Mouse (Mus musculus) left cerebral cortex, postnatal 14 days (tissue): Measurements from ENCODE around the gene Slfn2. TPM values are rescaled to one million over a fixed set of nuclear protein-coding genes. Genes with fewer than 3 reads are reported as not detected.
A peak's percentile ranks its signal among the peaks of the same experiment; 100 is the strongest.

ENCODE experiments used
- DNase-seq, 2 experiments: peaks; one replicate each; pipeline ENCODE4 v3.0.0; 2021 to 2022; ENCODE audit warnings: low spot score in 2 of 2, mixed read lengths in 1 of 2
- intact Hi-C: fragments of 180-260 bp; cut with DNase I; formaldehyde crosslinking; loops from one replicate; pipeline ENCODE4 v1.15.1; 2025
- microRNA-seq, 2 experiments: library from miRNA; unstranded; fragments of <30 nt; microRNA quantifications; one replicate each; pipeline ENCODE4 v1.2.0; 2022
- total RNA-seq, 2 experiments: library from RNA; stranded (reverse); gene quantifications; 2 replicates each; pipeline ENCODE4 v1.2.3; 2021

Slfn2 gene
- total RNA-seq, 2 experiments from 2014 or later = 0.78 to 1.3 TPM

GRCm38 (mm10) chr11:83067982-83068694, 3.2 kb downstream of the Slfn2 start:
- intact Hi-C loops = no loop called here
- no peak for DNase-seq

- intact Hi-C loops = no loop called here
- no peak for DNase-seq
These were observed 5.5 kb downstream of the Slfn2 start for GRCm38 (mm10) chr11:83070321-83070970.

GRCm38 (mm10) chr11:83077714-83078422, 13.0 kb downstream of the Slfn2 start:
- peak; percentile 22 to 29 for DNase-seq
- intact Hi-C loops = no loop called here

- no peak for DNase-seq
- intact Hi-C loops = no loop called here
These were observed 13.7 kb downstream of the Slfn2 start for GRCm38 (mm10) chr11:83078423-83079140.

- no peak for DNase-seq
- intact Hi-C loops = no loop called here
These were observed 14.7 kb downstream of the Slfn2 start for GRCm38 (mm10) chr11:83079487-83080199.

GRCm38 (mm10) chr11:83082741-83083473, 18.0 kb downstream of the Slfn2 start:
- intact Hi-C loops = no loop called here
- DNase-seq = no peak

- intact Hi-C loops = no loop called here
- no peak for DNase-seq
These were observed 19.2 kb downstream of the Slfn2 start for GRCm38 (mm10) chr11:83084161-83084560.

GRCm38 (mm10) chr11:83084761-83085160, 19.8 kb downstream of the Slfn2 start:
- no peak for DNase-seq
- intact Hi-C loops = no loop called here

- intact Hi-C loops = no loop called here
- peak; percentile 8 to 49 for DNase-seq
These were observed 50.2 kb downstream of the Slfn2 start for GRCm38 (mm10) chr11:83115138-83115537.

- intact Hi-C loops = no loop called here
These were observed 51.8 kb downstream of the Slfn2 start, which contains the start of gene Slfn1 for GRCm38 (mm10) chr11:83116597-83117227. Gene Slfn1, plus strand, starts transcription at chr11:83116849.

GRCm38 (mm10) chr11:83118056-83118455, 53.1 kb downstream of the Slfn2 start:
- intact Hi-C loops = no loop called here
- no peak for DNase-seq

More at GRCm38 (mm10) chr11:83116597-83117227, 51.8 kb downstream of the Slfn2 start, which contains the start of gene Slfn1:
- DNase-seq = no peak

Small RNA genes lying within 50 kb of the gene (microRNA-seq; reads per million reads assigned to microRNA genes)
- 0 reads per million in 2 experiments for gene Gm27598

Other genes with a start within 250 kb of the Slfn2 start
- 1 to 10 TPM; 5.1 to 6.4 TPM for gene Rffl, start 193.9 kb upstream of the Slfn2 start, total RNA-seq
- gene Rad51d, start 174.5 kb upstream of the Slfn2 start, total RNA-seq = 10 to 100 TPM; 11.9 to 14.5 TPM
- gene Fndc8, start 173.0 kb upstream of the Slfn2 start, total RNA-seq = not detected
- 10 to 100 TPM; 31.2 to 35.6 TPM for gene Nle1, start 156.7 kb upstream of the Slfn2 start, total RNA-seq
- 1 to 10 TPM; 2.9 to 4.3 TPM for gene Unc45b, start 154.6 kb upstream of the Slfn2 start, total RNA-seq
- gene Slfn5, start 113.8 kb upstream of the Slfn2 start, total RNA-seq = 1 to 10 TPM; 4.0 to 5.0 TPM
- under 1 TPM; 0.42 to 0.63 TPM for gene Slfn9, start 73.3 kb upstream of the Slfn2 start, total RNA-seq
- under 1 TPM; 0.36 to 0.62 TPM for gene Slfn8, start 44.3 kb upstream of the Slfn2 start, total RNA-seq
- not detected for gene Slfn1, start 51.7 kb downstream of the Slfn2 start, total RNA-seq
- not detected for gene Slfn4, start 110.1 kb downstream of the Slfn2 start, total RNA-seq
- gene Slfn3, start 126.2 kb downstream of the Slfn2 start, total RNA-seq = under 1 TPM; 0.23 to 0.31 TPM
- not detected for gene Slfn14, start 221.6 kb downstream of the Slfn2 start, total RNA-seq
- 100 to 1,000 TPM; 304 to 324 TPM for gene Ap2b1, start 233.9 kb downstream of the Slfn2 start, total RNA-seq
- gene Pex12, start 237.5 kb downstream of the Slfn2 start, total RNA-seq = 10 to 100 TPM in 1 of 2 experiments, 1 to 10 TPM in 1; 9.7 to 11.1 TPM